Mouse (Mus musculus) gastrocnemius, postnatal 14 days (tissue): ENCODE data around the gene Ddx49. TPM values are rescaled to one million over a fixed set of nuclear protein-coding genes. Genes with fewer than 3 reads are reported as not detected.

ENCODE experiments used
- DNase-seq: peaks from one replicate; pipeline ENCODE4 v3.0.0; 2021; ENCODE audit warnings: mixed read lengths
- intact Hi-C: fragments of 180-260 bp; cut with DNase I; formaldehyde crosslinking; loops from one replicate; pipeline ENCODE4 v1.15.1; 2025; ENCODE audit warnings: low total_unique reads
- long read RNA-seq, 2 experiments: library from polyadenylated mRNA; stranded (forward); transcript quantifications; one replicate each; pipeline ENCODE4 v2.0.0; 2021
- total RNA-seq, 2 experiments: library from RNA; stranded (reverse); gene quantifications; 2 replicates each; pipeline ENCODE4 v1.2.3; 2021

Ddx49 gene
- 10 to 100 TPM; 25.3 to 27.5 TPM for total RNA-seq
- long read RNA-seq, experiment 1, transcript Ddx49-201 (13 exons, 2,137 nt), result major isoform, 15 of 18 reads
- long read RNA-seq, experiment 1, partial matches to known transcripts, result 1 of 18 reads
- long read RNA-seq, experiment 1, other reads (novel, unspliced or antisense), result 2 of 18 reads
- long read RNA-seq, experiment 2, transcript Ddx49-201 (13 exons, 2,137 nt), result major isoform, 29 of 30 reads
- long read RNA-seq, experiment 2, partial matches to known transcripts, result 0 of 30 reads
- long read RNA-seq, experiment 2, other reads (novel, unspliced or antisense), result 1 of 30 reads

- intact Hi-C loops, result no loop called here
- peak; percentile 92 for DNase-seq
Observed at GRCm38 (mm10) chr8:70302358-70302890, at the start of gene Ddx49, which contains the start of gene Cope. Gene Ddx49, minus strand, starts transcription at chr8:70302489. Gene Cope, plus strand, starts transcription at chr8:70302518.

DNA sequence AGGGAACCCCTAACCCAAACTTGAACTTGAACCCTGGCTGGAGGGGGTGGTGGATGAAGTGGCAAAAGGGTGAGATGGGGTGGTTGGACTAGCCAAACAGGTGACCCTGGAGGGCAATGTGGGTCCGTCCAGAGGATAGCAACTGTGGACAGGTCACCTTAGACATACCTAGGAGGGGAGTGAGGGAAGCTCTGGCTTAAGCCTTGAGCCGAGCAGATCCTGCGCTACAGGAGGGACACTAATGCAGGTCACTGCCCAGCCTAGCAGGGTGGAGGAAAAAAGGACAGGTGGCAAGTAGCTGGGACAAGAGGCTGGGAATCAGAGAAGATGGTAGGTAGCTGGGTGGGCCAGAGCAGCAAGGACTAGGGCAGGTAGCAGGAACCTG is 49.7 kb upstream of the Ddx49 start:
- intact Hi-C loops, result no loop called here
- no peak for DNase-seq

GRCm38 (mm10) chr8:70351035-70351999 is 49.0 kb upstream of the Ddx49 start:
- intact Hi-C loops, result no loop called here
- DNase-seq, result no peak

DNA sequence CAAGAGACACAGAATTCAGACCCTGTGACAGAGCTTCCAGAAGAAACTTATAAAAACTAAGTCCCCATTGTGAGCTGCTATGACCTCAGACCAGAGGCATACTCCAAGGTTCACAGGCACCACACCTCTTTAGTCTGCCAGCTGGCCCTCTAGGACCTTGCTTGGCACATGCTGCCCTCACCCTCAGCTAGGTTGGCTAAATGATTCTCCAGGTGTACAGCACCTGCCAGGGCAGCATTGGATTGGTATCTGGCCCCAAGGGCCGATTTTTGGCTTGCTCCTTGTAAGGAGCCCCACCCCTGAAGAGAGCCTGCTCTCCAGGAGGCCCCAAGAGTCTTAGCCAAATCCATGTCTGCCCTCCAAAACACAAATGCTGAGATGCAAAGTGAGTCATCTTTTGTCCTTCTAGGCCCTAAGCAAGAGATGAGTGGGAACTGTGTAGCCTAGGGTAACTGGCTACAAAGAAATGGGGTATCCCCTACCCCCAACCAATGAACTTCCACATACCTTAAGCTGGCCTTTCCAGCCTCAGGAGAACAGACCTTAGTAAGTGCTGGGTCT is 45.7 kb upstream of the Ddx49 start:
- intact Hi-C loops, result no loop called here
- no peak for DNase-seq

DNA sequence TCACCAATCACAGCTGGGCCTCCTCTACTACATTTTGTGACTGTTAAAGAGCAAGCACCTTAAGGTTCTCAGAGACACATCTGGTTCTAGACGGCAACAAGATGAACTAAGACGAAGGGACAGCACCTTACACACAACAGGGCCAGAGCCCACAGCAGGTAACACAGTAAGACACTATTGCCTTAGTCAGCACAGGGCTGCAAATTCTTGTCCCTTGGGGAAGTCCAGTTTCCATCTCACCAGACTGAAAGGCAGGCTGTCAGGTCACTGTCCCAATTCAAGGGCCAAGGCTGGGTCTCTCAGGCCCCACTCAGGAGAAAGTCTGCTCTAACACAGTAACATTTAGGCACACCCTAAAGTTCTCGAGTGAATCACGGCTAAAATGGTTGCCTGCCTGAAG is 45.2 kb upstream of the Ddx49 start:
- intact Hi-C loops, result no loop called here
- DNase-seq, result no peak

GRCm38 (mm10) chr8:70344279-70344678 is 42.0 kb upstream of the Ddx49 start:
- no peak for DNase-seq
- intact Hi-C loops, result no loop called here

GRCm38 (mm10) chr8:70343696-70344095 is 41.4 kb upstream of the Ddx49 start:
- no peak for DNase-seq
- intact Hi-C loops, result no loop called here

DNA sequence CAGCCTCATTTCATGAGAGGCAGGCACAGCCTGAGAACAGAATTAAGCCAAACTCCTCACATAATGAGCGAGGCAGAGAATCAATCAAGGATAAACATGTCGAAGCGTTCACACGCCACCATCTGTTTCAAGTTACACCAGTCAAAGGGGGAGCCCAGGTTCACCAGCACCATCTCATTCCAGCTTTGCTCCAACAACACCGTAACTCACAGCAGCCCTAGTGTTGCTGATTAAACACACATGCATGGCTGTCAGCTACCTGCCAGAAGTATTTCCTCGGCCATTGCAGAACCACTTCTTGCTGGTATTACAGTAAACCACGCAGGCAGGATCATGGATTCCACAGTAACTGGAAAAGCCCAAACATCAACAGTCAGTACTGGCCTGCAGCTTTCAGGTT is 40.8 kb upstream of the Ddx49 start:
- intact Hi-C loops, result no loop called here

DNA sequence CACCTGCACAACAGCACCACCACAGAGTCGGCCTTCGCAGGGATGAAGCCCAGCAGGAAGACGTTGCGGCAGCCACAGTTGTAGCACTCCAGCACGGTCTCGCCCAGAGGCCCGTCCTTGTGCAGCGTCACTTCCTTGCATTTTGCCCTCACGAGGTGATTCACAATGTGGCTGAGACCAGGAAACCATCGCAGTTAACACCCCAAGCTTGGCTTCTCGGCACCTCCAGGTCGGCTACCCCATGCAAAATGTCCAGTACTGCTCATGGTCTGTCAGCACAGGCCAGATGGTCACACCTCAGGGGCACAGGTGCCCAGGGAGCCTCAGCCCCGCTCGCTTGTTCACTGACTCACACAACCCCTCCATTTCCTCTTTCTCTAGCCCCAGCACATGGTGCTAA is 39.7 kb upstream of the Ddx49 start:
- intact Hi-C loops, result no loop called here
- DNase-seq, result no peak

More for the DNA sequence above, 40.8 kb upstream of the Ddx49 start:
- DNase-seq, result no peak

DNA sequence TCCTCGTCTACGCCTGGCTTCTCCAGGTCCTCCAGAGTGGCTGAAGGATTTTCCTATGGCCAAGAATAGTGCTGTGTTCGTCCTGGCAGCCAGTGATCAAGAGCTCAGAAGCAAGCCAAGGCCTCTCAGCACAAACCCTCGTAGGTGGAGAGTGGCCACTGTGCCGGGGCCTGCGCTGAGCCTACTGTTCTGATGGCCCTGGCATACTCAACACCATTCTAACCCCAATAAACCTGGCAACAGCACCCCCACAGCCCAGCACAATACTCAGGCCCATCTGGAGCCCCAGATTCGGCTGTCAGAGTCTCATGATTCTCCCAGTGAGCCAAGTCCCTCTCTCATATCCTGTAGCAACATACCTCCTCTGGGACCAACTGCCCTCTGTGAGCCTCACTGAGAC is 38.4 kb upstream of the Ddx49 start:
- intact Hi-C loops, result no loop called here
- DNase-seq, result no peak

GRCm38 (mm10) chr8:70338931-70339330 is 36.6 kb upstream of the Ddx49 start:
- DNase-seq, result no peak
- intact Hi-C loops, result no loop called here

GRCm38 (mm10) chr8:70332878-70333202 is 30.6 kb upstream of the Ddx49 start:
- no peak for DNase-seq
- intact Hi-C loops, result loop anchor here (5.0 kb wide), 1 partner anchor 169 kb away; no protein-coding TSS in a partner anchor

- peak; percentile 78 for DNase-seq
- intact Hi-C loops, result loop anchor here (5.0 kb wide), 1 partner anchor 170 kb away; no protein-coding TSS in a partner anchor
Observed at GRCm38 (mm10) chr8:70332070-70332877, 30.0 kb upstream of the Ddx49 start.

DNA sequence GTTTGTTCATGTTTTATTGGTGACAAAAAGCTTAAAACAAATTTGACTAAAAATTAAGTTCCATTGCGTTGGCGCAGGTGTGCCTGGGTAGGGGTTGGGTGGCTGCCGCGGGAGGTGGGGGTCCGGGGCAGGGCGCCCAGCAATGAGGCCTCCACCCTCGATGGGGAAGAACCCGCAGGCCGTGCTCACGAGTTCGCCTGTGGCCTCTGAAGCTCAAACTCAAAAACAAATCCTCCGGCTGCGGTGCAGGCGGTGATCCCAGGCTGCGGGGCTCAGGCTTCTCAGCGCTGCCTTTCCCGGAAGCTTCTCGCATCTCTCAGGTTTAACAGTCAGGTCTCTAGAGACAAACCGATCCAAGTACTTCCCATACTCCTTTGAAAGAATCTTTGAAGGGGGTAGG is 29.2 kb upstream of the Ddx49 start:
- intact Hi-C loops, result loop anchor here (5.0 kb wide), 1 partner anchor 171 kb away; no protein-coding TSS in a partner anchor
- no peak for DNase-seq

DNA sequence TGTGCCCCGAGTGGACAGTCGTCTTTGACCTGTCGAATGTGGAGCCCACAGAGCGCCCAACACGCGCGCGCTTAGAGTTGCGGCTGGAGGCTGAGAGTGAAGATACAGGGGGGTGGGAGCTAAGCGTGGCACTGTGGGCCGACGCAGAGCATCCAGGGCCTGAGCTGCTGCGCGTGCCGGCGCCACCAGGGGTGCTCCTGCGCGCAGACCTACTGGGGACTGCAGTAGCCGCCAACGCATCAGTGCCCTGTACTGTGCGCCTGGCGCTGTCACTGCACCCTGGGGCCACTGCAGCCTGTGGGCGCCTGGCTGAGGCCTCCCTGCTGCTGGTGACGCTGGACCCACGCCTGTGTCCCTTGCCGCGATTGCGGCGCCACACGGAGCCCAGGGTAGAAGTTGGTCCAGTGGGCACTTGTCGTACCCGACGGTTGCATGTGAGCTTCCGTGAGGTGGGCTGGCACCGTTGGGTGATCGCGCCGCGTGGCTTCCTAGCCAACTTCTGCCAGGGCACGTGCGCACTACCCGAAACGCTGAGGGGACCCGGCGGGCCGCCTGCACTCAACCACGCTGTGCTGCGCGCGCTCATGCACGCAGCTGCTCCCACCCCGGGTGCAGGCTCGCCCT is 28.6 kb upstream of the Ddx49 start:
- no peak for DNase-seq
- intact Hi-C loops, result loop anchor here (5.0 kb wide), 1 partner anchor 171 kb away; no protein-coding TSS in a partner anchor

- intact Hi-C loops, result loop anchor here (5.0 kb wide), 1 partner anchor 172 kb away; no protein-coding TSS in a partner anchor
- no peak for DNase-seq
Observed at GRCm38 (mm10) chr8:70329835-70330740, 27.8 kb upstream of the Ddx49 start.

DNA sequence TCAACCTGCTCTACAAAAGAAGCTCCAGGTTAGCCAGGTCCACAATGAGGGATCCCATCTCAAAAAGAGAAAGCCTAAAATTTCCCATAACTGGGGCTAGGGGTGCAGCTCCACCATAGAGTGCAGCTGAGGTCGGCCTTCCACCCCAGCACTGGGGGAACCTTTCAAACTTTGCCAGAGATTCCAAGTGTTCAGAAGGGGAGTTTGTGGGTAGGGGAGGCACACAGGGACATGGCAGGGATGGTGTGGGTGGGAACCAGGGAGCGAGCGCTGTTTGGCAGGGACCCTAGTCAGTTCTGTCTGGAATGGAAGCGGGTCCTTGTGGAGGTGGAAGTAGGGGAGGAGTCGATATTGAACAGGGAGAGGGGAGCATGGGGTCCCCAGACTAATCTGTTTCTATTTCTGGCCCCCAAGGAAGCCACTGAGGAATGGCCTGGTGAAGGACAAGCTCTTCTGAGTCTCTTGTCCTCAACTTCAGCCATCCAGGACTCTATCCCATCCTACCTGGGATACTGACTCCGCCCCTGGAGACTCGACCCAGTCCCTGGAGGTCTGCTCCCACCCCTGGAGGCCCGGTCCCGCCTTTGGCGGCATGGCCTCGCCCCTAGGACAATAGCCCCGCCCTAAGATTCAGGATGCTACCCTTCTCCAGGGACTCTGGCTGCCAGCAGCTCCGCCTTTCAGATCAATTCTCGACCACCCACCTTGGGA is 27.0 kb upstream of the Ddx49 start, which contains the start of gene Gdf1:
Gdf1 (plus strand) TSS at position 694 of the 711 bp plus-strand sequence.
- intact Hi-C loops, result no loop called here
- no peak for DNase-seq
